ENCODE assay signal across 9 mouse cellular contexts in genomic region chr1:75505956-75506831, GRCm38 (mm10). TPM values are rescaled to one million over a fixed set of nuclear protein-coding genes. Genes with fewer than 3 reads are reported as not detected.
DNase-seq lines count a peak whose midpoint lies in the region; ATAC-seq and TF ChIP-seq lines count a peak whose summit lies in the region.
"Had no signal": no experiment of that assay in that cellular context is flagged by ENCODE, and none has a peak within 500 bp of the region (broad histone marks: within the 10 kb centered on the region; RNA-seq: fewer than 3 reads in every experiment).

Gene Obsl1, minus strand, starts transcription at chr1:75506452.

- peak within 1 kb of the TSS; percentile 87 for H3K4me3 ChIP-seq in heart, adult 2 months
- peak within 1 kb of the TSS; percentile 91 for H3K4me3 ChIP-seq in kidney, embryonic 14.5 days (ENCODE audit: low read length)
- peak within 1 kb of the TSS; percentile 58 for H3K4me3 ChIP-seq in liver, embryonic 15.5 days (replicated peaks)

- 0 out of 2 replicates have a peak, but pooled peaks have one; percentile 36 for TF ChIP-seq POLR2A in heart, adult 2 months (IDR thresholded peaks at IDR 0.05; ENCODE audit: insufficient read depth, low read depth, low read length)

- WGBS in heart, adult 2 months = under 1% methylated on average over 65 of the region's 65 CpGs
- 1% methylated on average over 63 of the region's 65 CpGs for WGBS in kidney, embryonic 14.5 days
- 2% methylated on average over 64 of the region's 65 CpGs for WGBS in liver, embryonic 15.5 days (ENCODE audit: insufficient replicate concordance)

- no peaks in the 10 kb centered on the region for H3K27me3 ChIP-seq in heart, adult 2 months (ENCODE audit: control insufficient read depth, insufficient read depth, low read length)
- H3K27me3 ChIP-seq in kidney, embryonic 14.5 days (ENCODE audit: control insufficient read depth, insufficient read depth, low read length) = no peaks in the 10 kb centered on the region
- H3K27me3 ChIP-seq in liver, embryonic 15.5 days = peaks cover 68% of the 10 kb centered on the region

- peak within 1 kb of the TSS; percentile 75 for H3K4me2 ChIP-seq in kidney, embryonic 14.5 days (replicated peaks; ENCODE audit: low read depth, low read length)
- peak within 1 kb of the TSS; percentile 63 for H3K4me2 ChIP-seq in liver, embryonic 15.5 days

- no peaks in the 10 kb centered on the region; the same call in 1 of the 2 replicates for H3K79me2 ChIP-seq in heart, adult 2 months (replicated peaks; ENCODE audit: control insufficient read depth, insufficient read depth, low read length)

- ATAC-seq in kidney, embryonic 14.5 days (ENCODE audit: low FRiP score, low TSS enrichment) = peak; percentile 93
- ATAC-seq in liver, embryonic 15.5 days (ENCODE audit: insufficient read depth) = peak; percentile 69

- no peak for TF ChIP-seq EP300 in heart, adult 2 months (IDR thresholded peaks at IDR 0.05; ENCODE audit: insufficient read depth, low read depth, low read length)

- no peak for TF ChIP-seq CTCF in heart, adult 2 months (IDR thresholded peaks at IDR 0.05)

- DNase-seq in layer of hippocampus, adult 8-10 months (ENCODE audit: low spot score in 2 of 2) = no peak
- no peak for DNase-seq in layer of hippocampus, adult 9-10 months (ENCODE audit: low spot score)
- peak; percentile 72 for DNase-seq in embryo, embryonic 11.5 days (ENCODE audit: low read depth, low spot score)
- peak; percentile 82 to 83 for DNase-seq in heart, adult 2 months
- DNase-seq in ovary, postnatal 10 days (ENCODE audit: low spot score) = peak; percentile 80
- DNase-seq in yolk sac, embryonic 10.5 days (ENCODE audit: low spot score) = peak; percentile 95

- H3K9ac ChIP-seq in heart, adult 2 months (ENCODE audit: low read depth, low read length) = peak within 1 kb of the TSS; percentile 80
- H3K9ac ChIP-seq in kidney, embryonic 14.5 days (ENCODE audit: low read depth, low read length) = peak within 1 kb of the TSS; percentile 99
- H3K9ac ChIP-seq in liver, embryonic 15.5 days = peak within 1 kb of the TSS; percentile 47

- peak within 1 kb of the TSS; percentile 94 for H3K27ac ChIP-seq in heart, adult 2 months
- peak within 1 kb of the TSS; percentile 100 for H3K27ac ChIP-seq in kidney, embryonic 14.5 days (ENCODE audit: low read depth, low read length)
- H3K27ac ChIP-seq in liver, embryonic 15.5 days (replicated peaks) = peak within 1 kb of the TSS; percentile 33; the same call in 1 of the 2 replicates

- intact Hi-C loops in heart, adult 2 months (cut with DNase I) = loop anchor here (2.0 to 5.0 kb wide), 2 partner anchors 27 to 41 kb away; partner anchors contain the start of genes Chpf, Slc4a3 and Tmem198

- peaks cover 5% of the 10 kb centered on the region; the same call in 1 of the 2 replicates for H3K4me1 ChIP-seq in heart, adult 2 months (ENCODE audit: control insufficient read depth, insufficient read depth, low read length)
- peaks cover 45% of the 10 kb centered on the region for H3K4me1 ChIP-seq in kidney, embryonic 14.5 days (ENCODE audit: control insufficient read depth, insufficient read depth, low read length)
- H3K4me1 ChIP-seq in liver, embryonic 15.5 days (replicated peaks) = 0 out of 2 replicates have a peak, but pooled peaks cover 10% of the 10 kb centered on the region

- H3K9me3 ChIP-seq in kidney, embryonic 14.5 days (ENCODE audit: control insufficient read depth, low read length) = no peaks in the 10 kb centered on the region
- no peaks in the 10 kb centered on the region for H3K9me3 ChIP-seq in liver, embryonic 15.5 days (replicated peaks)

- no peaks in the 10 kb centered on the region for H3K36me3 ChIP-seq in heart, adult 2 months (ENCODE audit: control insufficient read depth, insufficient read depth, low read length)
- H3K36me3 ChIP-seq in kidney, embryonic 14.5 days (ENCODE audit: control insufficient read depth, insufficient read depth, low read length) = peaks cover 24% of the 10 kb centered on the region
- H3K36me3 ChIP-seq in liver, embryonic 15.5 days (replicated peaks) = no peaks in the 10 kb centered on the region

RNA-seq across cellular contexts. Expression of gene Obsl1, which starts in this region (rescaled TPM):
- total RNA-seq in layer of hippocampus, adult 8-10 months (2022) = 10 to 100 TPM; 20.8 to 25.7 (median 23.1) TPM
- 100 to 1,000 TPM; 117 to 131 TPM for total RNA-seq in heart, adult 2 months (2021)
- 87.8 and 119 TPM in 2 replicates for polyA plus RNA-seq in heart, adult 2 months (2012; rRNA removed)
- 79.8 and 83.2 TPM in 2 replicates for polyA plus RNA-seq in kidney, embryonic 14.5 days (2014; fragmentation: Nextera tagmentation; extraction: Ambion mirVana)
- polyA plus RNA-seq in liver, embryonic 15.5 days (2015; fragmentation: Nextera tagmentation; extraction: Ambion mirVana) = 7.3 and 9.4 TPM in 2 replicates
- total RNA-seq: neutrophil, adult 5-6 weeks had no signal

Comparison
In these comparisons a context has a peak if more than half of its experiments do, and no peak if none do; other contexts are left out.
1. RNA of gene Obsl1 (total RNA-seq): 117 to 131 TPM in heart, adult 2 months; 20.8 to 25.7 TPM in layer of hippocampus, adult 8-10 months; every median in the first group is over 4 times any median in the second.
2. DNase-seq: peak in embryo, embryonic 11.5 days (single experiment), heart, adult 2 months (2 of 2), ovary, postnatal 10 days (single experiment) and yolk sac, embryonic 10.5 days (single experiment); none in layer of hippocampus, adult 8-10 months (0 of 2) and layer of hippocampus, adult 9-10 months (single experiment).
3. H3K27ac ChIP-seq: peak in every context shown above with its lines; median percentile 100 in kidney, embryonic 14.5 days; 94 in heart, adult 2 months; 33 in liver, embryonic 15.5 days.
4. H3K9ac ChIP-seq: peak in every context shown above with its lines; median percentile 99 in kidney, embryonic 14.5 days; 80 in heart, adult 2 months; 47 in liver, embryonic 15.5 days.
5. Peak in every context shown above with its lines, with median percentiles within 50 percentile points of each other: H3K4me3 ChIP-seq.